Mouse (Mus musculus): Measurements from ENCODE around the gene Ctnnd2.

DNA sequence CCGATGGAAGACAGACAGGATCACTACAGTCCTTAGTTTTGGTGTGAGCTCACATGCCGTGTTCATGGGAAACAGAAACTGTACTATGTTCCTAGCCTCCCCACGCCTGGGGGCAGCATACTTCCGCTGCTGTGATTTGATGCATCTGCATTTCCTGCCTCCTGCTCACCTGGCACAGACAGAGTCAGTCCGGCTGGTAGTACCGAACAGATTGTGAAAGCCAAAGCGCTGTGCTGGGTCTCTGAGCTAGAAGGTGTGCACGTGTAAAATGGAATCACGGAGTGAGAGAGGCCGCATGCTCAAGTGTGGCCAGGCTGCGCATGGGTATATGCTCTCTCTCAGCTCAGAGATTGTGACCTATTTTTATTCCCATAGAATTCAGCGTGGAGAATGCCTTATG lies 820.0 kb downstream of the Ctnnd2 start:
- no peak for TF ChIP-seq CTCF (IDR thresholded peaks at IDR 0.05; ENCODE audit: low read depth, low read length)
- TF ChIP-seq POLR2A (IDR thresholded peaks at IDR 0.05; ENCODE audit: extremely low read depth, insufficient read depth, low read length) = no peak
